Mouse (Mus musculus) testis, postnatal 14 days (tissue): ENCODE results near the gene Neb.

Experiments used
- DNase-seq: peaks from one replicate; pipeline ENCODE4 v3.0.0; 2021; ENCODE audit warnings: low spot score

Gene Neb

GRCm38 (mm10) chr2:52378448-52378804 is at the start of gene Neb:
Neb (minus strand) TSS chr2:52378474.
- DNase-seq = peak; percentile 14

- DNase-seq = no peak
These were observed 49.1 kb upstream of the Neb start for GRCm38 (mm10) chr2:52427383-52427782.

- no peak for DNase-seq
These were observed 47.8 kb upstream of the Neb start for GRCm38 (mm10) chr2:52426041-52426440.

- DNase-seq = no peak
These were observed 47.2 kb upstream of the Neb start for GRCm38 (mm10) chr2:52425523-52425795.

- peak; percentile 96 for DNase-seq
These were observed 46.7 kb upstream of the Neb start, which contains the start of gene Arl5a for GRCm38 (mm10) chr2:52424747-52425522. Arl5a (minus strand) TSS chr2:52424901.

GRCm38 (mm10) chr2:52424248-52424728 is 46.0 kb upstream of the Neb start:
- peak; percentile 72 for DNase-seq

GRCm38 (mm10) chr2:52423611-52424247 is 45.5 kb upstream of the Neb start:
- no peak for DNase-seq

- no peak for DNase-seq
These were observed 44.8 kb upstream of the Neb start for GRCm38 (mm10) chr2:52422871-52423610.

- no peak for DNase-seq
These were observed 42.9 kb upstream of the Neb start for GRCm38 (mm10) chr2:52421197-52421596.

- DNase-seq = no peak
These were observed 41.9 kb upstream of the Neb start for GRCm38 (mm10) chr2:52420001-52420710.

- DNase-seq = no peak
These were observed 41.0 kb upstream of the Neb start for GRCm38 (mm10) chr2:52419295-52419694.

- DNase-seq = no peak
These were observed 34.3 kb upstream of the Neb start for GRCm38 (mm10) chr2:52412524-52413037.

- DNase-seq = no peak
These were observed 28.2 kb upstream of the Neb start for GRCm38 (mm10) chr2:52406480-52406879.

- no peak for DNase-seq
These were observed 27.0 kb upstream of the Neb start for GRCm38 (mm10) chr2:52405238-52405637.

- no peak for DNase-seq
These were observed 16.3 kb upstream of the Neb start for GRCm38 (mm10) chr2:52394529-52394928.

- no peak for DNase-seq
These were observed 12.2 kb upstream of the Neb start for GRCm38 (mm10) chr2:52390415-52390975.

GRCm38 (mm10) chr2:52389975-52390374 is 11.7 kb upstream of the Neb start:
- no peak for DNase-seq

GRCm38 (mm10) chr2:52386451-52386850 is 8.2 kb upstream of the Neb start:
- DNase-seq = no peak

GRCm38 (mm10) chr2:52386037-52386436 is 7.8 kb upstream of the Neb start:
- DNase-seq = no peak

- no peak for DNase-seq
These were observed 581 bp upstream of the Neb start for GRCm38 (mm10) chr2:52378848-52379261.

- DNase-seq = no peak
These were observed 397 bp downstream of the Neb start for GRCm38 (mm10) chr2:52377706-52378447.
